Mouse (Mus musculus) liver, embryonic 14.5 days (tissue): ENCODE measurements around the gene Sh2d1b1. TPM values are rescaled to one million over a fixed set of nuclear protein-coding genes. Genes with fewer than 3 reads are reported as not detected.

Experiments
- ATAC-seq: fragments of 200-750 bp; cut with Nextera tagmentation; 2 replicates; pipeline ENCODE4 v1.8.0; 2017; ENCODE audit warnings: moderate number of reproducible peaks, mild to moderate bottlenecking, moderate library complexity; ENCODE audit not compliant: insufficient read depth
- DNase-seq, 3 experiments: peaks; one replicate each; pipeline ENCODE4 v3.0.0-alpha.2; 2012 to 2013; ENCODE audit warnings: low read depth in 3 of 3, low spot score in 3 of 3
- H3K27ac ChIP-seq: fragments of 300-500 bp; sonication (generic); 2 replicates; pipeline ENCODE4 v1.5.1; 2014; ENCODE audit warnings: moderate library complexity, mild to moderate bottlenecking, control low read depth, inconsistent platforms
- H3K27me3 ChIP-seq: fragments of 300-500 bp; sonication (generic); 2 replicates; pipeline ENCODE4 v1.6.1; 2014; ENCODE audit warnings: mild to moderate bottlenecking, low read length, moderate library complexity; ENCODE audit not compliant: control insufficient read depth, insufficient read depth
- H3K36me3 ChIP-seq: fragments of 300-500 bp; sonication (generic); replicated peaks from 2 replicates; pipeline ENCODE4 v1.6.1; 2014; ENCODE audit warnings: low read depth; ENCODE audit not compliant: control insufficient read depth, insufficient read depth
- H3K4me1 ChIP-seq, 2 experiments: fragments of 200-500 bp in 1 of 2; fragments of 300-500 bp in 1 of 2; sonication (generic) in 1 of 2; replicated peaks; 2 replicates each; pipeline ENCODE4 v1.6.1; 2012 to 2014; ENCODE audit warnings: antibody characterized with exemption in 1 of 2, inconsistent platforms in 1 of 2, low read length in 1 of 2; ENCODE audit not compliant: control insufficient read depth in 2 of 2, insufficient read depth in 2 of 2
- H3K4me2 ChIP-seq: fragments of 300-500 bp; sonication (generic); 2 replicates; pipeline ENCODE4 v1.6.1; 2014; ENCODE audit warnings: low read depth, mild to moderate bottlenecking, control low read depth, moderate library complexity
- H3K4me3 ChIP-seq, 2 experiments: fragments of 200-500 bp in 1 of 2; fragments of 300-500 bp in 1 of 2; sonication (generic) in 1 of 2; 2 replicates each; pipeline ENCODE4 v1.5.1; 2012 to 2014; ENCODE audit warnings: low read depth in 2 of 2, low read length in 2 of 2, mild to moderate bottlenecking in 2 of 2, control low read depth in 1 of 2, inconsistent platforms in 1 of 2, moderate library complexity in 1 of 2; ENCODE audit not compliant: insufficient read depth in 1 of 2
- H3K9ac ChIP-seq: fragments of 300-500 bp; sonication (generic); replicated peaks from 2 replicates; pipeline ENCODE4 v1.6.1; 2014; ENCODE audit warnings: mild to moderate bottlenecking, control low read depth, moderate library complexity
- H3K9me3 ChIP-seq: fragments of 300-500 bp; sonication (generic); 2 replicates; pipeline ENCODE4 v1.6.1; 2016; ENCODE audit warnings: low read length, mixed read lengths; ENCODE audit not compliant: control insufficient read depth
- CTCF ChIP-seq: IDR thresholded peaks from 2 replicates; pipeline ENCODE4 v1.5.1; 2016; ENCODE audit warnings: antibody characterized with exemption, low read depth, control low read depth
- EP300 ChIP-seq: IDR thresholded peaks from 2 replicates; pipeline ENCODE4 v1.6.1; 2016; ENCODE audit warnings: antibody characterized with exemption, low read depth
- WGBS: fragments of 180-500 bp; shearing (Covaris S2); extraction: QIAGEN DNeasy Blood & Tissue Kit; methylation state at CpG from one replicate; pipeline ENCODE4 v1.1.7; 2014; ENCODE audit not compliant: insufficient replicate concordance; 5-methylcytosine and 5-hydroxymethylcytosine counted together
- polyA plus RNA-seq, 2 experiments: library from polyadenylated mRNA; depleted of rRNA in 1 of 2; stranded (reverse) in 1 of 2; unstranded in 1 of 2; fragments of >200 nt; fragmentation: Nextera tagmentation in 1 of 2; extraction: Ambion mirVana in 1 of 2; gene quantifications; 2 replicates each; pipeline versions ENCODE4 v1.2.1 to v1.2.3; 2012 to 2014

Sh2d1b1 gene
- polyA plus RNA-seq, 2 experiments: 0.20 to 0.37 TPM

DNA sequence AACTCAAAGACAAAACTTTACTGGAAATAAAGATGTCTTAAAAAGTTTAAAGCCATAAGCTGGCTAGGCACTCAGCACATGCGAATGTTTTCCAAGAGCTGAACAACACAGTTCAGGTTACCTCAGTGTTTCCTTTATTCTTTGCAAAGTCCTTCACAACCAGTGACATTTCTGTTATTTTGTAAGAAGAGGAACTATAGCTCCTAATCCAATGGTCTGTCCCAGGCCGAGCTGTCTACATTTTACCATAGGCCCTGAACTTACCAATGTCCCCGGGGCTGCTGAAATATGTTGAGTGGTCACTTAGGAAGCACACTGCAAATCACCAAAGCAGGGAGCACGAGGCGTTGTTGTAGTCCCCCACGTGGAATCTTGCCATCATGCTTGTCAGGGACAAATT is 6.8 kb upstream of the Sh2d1b1 start:
- Histone ChIP-seq H3K9me3 (no peaks in the 10 kb centered on the region), H3K27ac (no peak overlapping the region), H3K9ac (no peak overlapping the region), H3K4me1 (no peaks in the 10 kb centered on the region), H3K27me3 (no peaks in the 10 kb centered on the region), H3K4me3 (no peak overlapping the region), H3K36me3 (no peaks in the 10 kb centered on the region), H3K4me2 (no peak overlapping the region)
- no peak for TF ChIP-seq EP300
- no peak for TF ChIP-seq CTCF
- DNase-seq (no peak), ATAC-seq (no peak)
- 47% methylated on average over 6 of the region's 6 CpGs for WGBS

DNA sequence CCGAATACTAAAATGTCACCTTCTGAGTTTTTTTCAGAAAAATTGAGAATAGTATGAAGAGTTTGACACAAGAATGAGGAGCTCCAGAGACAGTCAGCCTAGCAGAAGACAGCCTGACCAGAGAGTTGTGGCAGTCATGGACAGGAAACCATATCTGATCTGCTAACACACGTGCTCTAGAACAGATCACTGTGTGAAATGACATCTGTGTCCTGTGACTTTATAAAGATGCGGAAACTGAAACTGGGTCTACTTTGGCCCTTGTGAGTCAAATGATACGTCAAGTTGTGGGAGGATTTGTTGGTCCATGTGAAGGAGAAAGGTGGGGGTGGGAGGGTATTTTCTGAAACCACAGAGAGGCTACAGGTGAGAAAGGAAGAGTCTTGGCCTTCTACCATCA is 6.4 kb upstream of the Sh2d1b1 start:
- Histone ChIP-seq H3K4me3 (no peak overlapping the region), H3K4me2 (no peak overlapping the region), H3K4me1 (no peaks in the 10 kb centered on the region), H3K9ac (no peak overlapping the region), H3K9me3 (no peaks in the 10 kb centered on the region), H3K36me3 (no peaks in the 10 kb centered on the region), H3K27me3 (no peaks in the 10 kb centered on the region), H3K27ac (no peak overlapping the region)
- ATAC-seq: no peak
- 34% methylated on average over 4 of the region's 4 CpGs for WGBS
- TF ChIP-seq EP300: no peak
- no peak for DNase-seq

DNA sequence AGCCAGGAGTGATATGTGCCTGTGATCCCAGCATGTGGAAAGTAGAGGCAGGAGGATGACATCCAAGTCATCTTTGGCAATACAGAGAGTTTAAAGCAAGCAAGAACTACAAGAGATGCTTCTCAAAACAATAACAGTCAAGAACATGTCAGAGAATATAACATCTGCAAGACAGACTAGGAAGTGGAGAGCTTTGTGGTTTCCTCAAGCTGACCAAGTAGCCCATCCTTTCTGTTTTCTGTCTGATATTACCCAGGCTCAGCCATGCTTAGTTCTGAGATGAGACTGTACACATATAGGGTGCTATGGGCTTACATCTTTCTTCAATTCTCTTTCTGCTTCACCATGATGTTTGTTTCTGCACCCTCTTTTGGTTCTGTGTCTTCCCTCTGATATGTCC is 3.9 kb upstream of the Sh2d1b1 start:
- no peaks in the 10 kb centered on the region for H3K9me3 ChIP-seq
- no peak overlapping the region for H3K4me2 ChIP-seq
- H3K27me3 ChIP-seq: no peaks in the 10 kb centered on the region
- H3K4me3 ChIP-seq: no peak overlapping the region
- no peak overlapping the region for H3K9ac ChIP-seq
- no peak for DNase-seq
- no peak overlapping the region for H3K27ac ChIP-seq
- H3K36me3 ChIP-seq: no peaks in the 10 kb centered on the region
- no peak for TF ChIP-seq EP300
- no peak for TF ChIP-seq CTCF
- no peak for ATAC-seq
- H3K4me1 ChIP-seq: no peaks in the 10 kb centered on the region

DNA sequence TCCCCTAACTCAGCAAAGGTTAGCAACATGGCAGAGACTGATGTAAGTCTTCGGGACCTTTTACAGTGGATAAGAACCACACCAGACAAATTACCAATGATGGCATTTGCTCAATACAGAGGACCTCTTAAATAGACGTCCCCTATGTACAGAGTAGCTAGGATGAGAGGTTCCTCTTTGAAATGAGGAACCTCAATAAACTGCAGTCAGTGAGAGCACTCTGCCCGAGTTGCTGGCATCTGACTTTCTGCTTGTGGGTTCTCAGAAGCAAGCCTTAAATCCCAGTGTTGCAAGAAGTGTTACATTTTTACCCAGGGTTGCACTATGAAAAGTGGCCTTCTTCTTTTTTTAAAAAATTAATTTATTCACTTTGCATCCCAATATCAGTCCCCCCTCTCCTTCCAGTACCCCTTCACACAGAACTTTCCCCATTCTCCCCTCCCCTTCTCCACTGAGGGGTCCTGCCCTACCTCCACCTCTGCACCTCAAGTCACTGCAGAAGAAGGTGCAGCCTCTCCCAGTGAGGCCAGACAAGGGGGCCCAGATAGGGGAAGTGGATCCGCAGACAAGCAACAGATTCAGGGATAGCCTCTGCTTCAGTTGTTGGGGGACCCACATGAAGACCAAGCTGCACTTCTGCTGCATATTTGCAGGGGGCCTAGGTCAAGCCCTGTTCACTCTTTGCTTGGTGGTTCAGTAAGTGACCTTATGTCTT is 5.5 kb downstream of the Sh2d1b1 start:
- H3K36me3 ChIP-seq: no peaks in the 10 kb centered on the region
- DNase-seq (peak in 2 of 3 experiments; percentile 7 to 27), ATAC-seq (no peak)
- H3K27ac ChIP-seq: no peak overlapping the region
- H3K9ac ChIP-seq: no peak overlapping the region
- TF ChIP-seq EP300 (no peak), CTCF (no peak)
- H3K27me3 ChIP-seq: no peaks in the 10 kb centered on the region
- no peaks in the 10 kb centered on the region for H3K4me1 ChIP-seq
- no peak overlapping the region for H3K4me3 ChIP-seq
- no peaks in the 10 kb centered on the region for H3K9me3 ChIP-seq
- H3K4me2 ChIP-seq: no peak overlapping the region
- WGBS: 19% methylated on average over 4 of the region's 4 CpGs

DNA sequence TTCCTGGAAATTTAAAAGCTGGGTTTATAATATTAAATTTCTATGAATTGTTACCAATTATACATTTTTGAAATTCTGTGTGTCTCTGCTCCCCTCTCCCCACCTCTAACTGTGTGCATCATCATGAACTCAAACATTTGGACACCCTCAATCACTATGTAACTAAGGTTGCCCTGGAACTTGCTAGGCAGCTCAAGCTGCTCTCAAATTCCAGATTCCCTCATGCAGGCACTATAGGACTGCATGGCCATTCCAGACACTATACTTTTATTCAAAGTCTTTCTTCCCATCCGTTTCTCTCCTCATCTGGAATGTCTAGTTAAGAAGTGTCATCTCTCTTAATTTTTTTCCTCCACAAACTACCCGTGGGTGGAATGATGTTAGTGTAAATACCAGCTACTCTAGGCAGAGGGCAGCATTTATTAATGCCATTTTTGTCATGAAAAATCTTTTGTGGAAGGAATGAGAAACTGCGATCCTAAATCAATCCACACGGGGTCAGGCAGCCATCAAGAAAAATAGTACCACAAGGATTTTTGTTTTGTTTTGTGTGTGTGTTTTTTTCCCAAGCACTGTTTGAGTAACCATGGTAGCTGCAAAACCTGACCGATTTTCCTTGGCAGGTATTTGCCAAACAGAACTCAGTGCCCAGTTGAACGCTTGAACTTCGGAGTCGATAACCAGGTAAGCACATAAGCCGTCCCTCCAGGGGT is 15.3 kb downstream of the Sh2d1b1 start:
- Histone ChIP-seq H3K9ac (no peak overlapping the region), H3K27me3 (no peaks in the 10 kb centered on the region), H3K4me1 (peaks cover 0 to 2% of the 10 kb centered on the region in 2 experiments; a peak in 1 of 4 replicates), H3K9me3 (no peaks in the 10 kb centered on the region), H3K27ac (no peak overlapping the region), H3K36me3 (no peaks in the 10 kb centered on the region), H3K4me3 (no peak overlapping the region), H3K4me2 (no peak overlapping the region)
- WGBS: 43% methylated on average over 9 of the region's 9 CpGs
- DNase-seq: no peak
- no peak for ATAC-seq
- TF ChIP-seq EP300: no peak
- TF ChIP-seq CTCF: peak; percentile 47
